Mouse (Mus musculus): Measurements from ENCODE around the gene Nr2f2. TPM values are rescaled to one million over a fixed set of nuclear protein-coding genes. Genes with fewer than 3 reads are reported as not detected.

Nr2f2 gene
- total RNA-seq, 2 experiments from 2014 or later = 24.8 to 41.3 TPM

- DNase-seq (ENCODE audit: low spot score in 2 of 2) = no peak
- intact Hi-C loops (cut with DNase I) = no loop called here
Measured at GRCm38 (mm10) chr7:70326176-70327035, 40.1 kb downstream of the Nr2f2 start.

GRCm38 (mm10) chr7:70325381-70325780 is 41.2 kb downstream of the Nr2f2 start:
- DNase-seq (ENCODE audit: low spot score in 2 of 2) = no peak
- intact Hi-C loops (cut with DNase I) = no loop called here

GRCm38 (mm10) chr7:70324541-70324940 is 42.0 kb downstream of the Nr2f2 start:
- DNase-seq (ENCODE audit: low spot score in 2 of 2) = no peak
- intact Hi-C loops (cut with DNase I) = no loop called here

GRCm38 (mm10) chr7:70324041-70324440 is 42.5 kb downstream of the Nr2f2 start:
- intact Hi-C loops (cut with DNase I) = no loop called here

GRCm38 (mm10) chr7:70305716-70306115 is 60.8 kb downstream of the Nr2f2 start:
- no peak for DNase-seq (ENCODE audit: low spot score in 2 of 2)
- intact Hi-C loops (cut with DNase I) = no loop called here

More at GRCm38 (mm10) chr7:70324041-70324440, 42.5 kb downstream of the Nr2f2 start:
- no peak for DNase-seq (ENCODE audit: low spot score in 2 of 2)

GRCm38 (mm10) chr7:70304426-70304825 is 62.1 kb downstream of the Nr2f2 start:
- DNase-seq (ENCODE audit: low spot score in 2 of 2) = no peak
- intact Hi-C loops (cut with DNase I) = no loop called here

Data from left cerebral cortex, postnatal 36 days (tissue).